Mouse (Mus musculus) gastrocnemius, adult 2 months (tissue): ENCODE results near the gene Ccdc172. TPM values are rescaled to one million over a fixed set of nuclear protein-coding genes. Genes with fewer than 3 reads are reported as not detected.

Experiments used
- DNase-seq: peaks from one replicate; pipeline ENCODE4 v3.0.0; 2022
- H3K27ac ChIP-seq: fragments of 200-600 bp; 2 replicates; pipeline ENCODE4 v1.8.1; 2022; ENCODE audit warnings: mild to moderate bottlenecking
- H3K4me3 ChIP-seq: fragments of 200-600 bp; 2 replicates; pipeline ENCODE4 v1.8.1; 2022; ENCODE audit warnings: mild to moderate bottlenecking, moderate library complexity
- CTCF ChIP-seq: fragments of 200-600 bp; IDR thresholded peaks from 2 replicates; pipeline ENCODE4 v1.8.1; 2022; ENCODE audit warnings: antibody characterized with exemption, mild to moderate bottlenecking, moderate library complexity
- intact Hi-C: fragments of 180-260 bp; cut with DNase I; formaldehyde crosslinking; loops from one replicate; pipeline ENCODE4 v1.15.1; 2025
- total RNA-seq, 2 experiments: library from RNA; stranded (reverse); gene quantifications; 2 replicates each; pipeline ENCODE4 v1.2.3; 2021

Ccdc172 gene
- total RNA-seq, 2 experiments from 2014 or later: not detected

DNA sequence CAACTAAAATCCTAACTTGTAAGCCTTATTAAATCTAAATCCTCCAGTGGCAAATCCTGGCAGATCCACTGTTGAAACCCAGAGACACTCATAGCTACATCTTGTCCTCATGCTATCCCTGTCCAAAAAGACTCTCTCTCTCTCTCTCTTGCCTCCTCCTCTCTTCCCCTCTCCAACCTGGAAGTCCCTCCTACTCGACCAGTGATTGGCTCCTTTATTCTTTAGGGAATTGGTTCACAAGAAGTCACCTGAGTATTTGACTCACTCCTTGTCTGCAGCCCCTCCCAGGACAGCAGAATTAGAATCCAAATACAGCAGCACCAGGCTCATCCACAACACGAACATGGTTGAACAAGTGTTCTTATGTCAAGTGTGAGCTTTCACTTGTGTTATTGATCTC, 74.3 kb downstream of the Ccdc172 start:
- intact Hi-C loops: no loop called here
- TF ChIP-seq CTCF: no peak
- DNase-seq: no peak
- Histone ChIP-seq H3K27ac (no peak overlapping the region), H3K4me3 (no peak overlapping the region)

DNA sequence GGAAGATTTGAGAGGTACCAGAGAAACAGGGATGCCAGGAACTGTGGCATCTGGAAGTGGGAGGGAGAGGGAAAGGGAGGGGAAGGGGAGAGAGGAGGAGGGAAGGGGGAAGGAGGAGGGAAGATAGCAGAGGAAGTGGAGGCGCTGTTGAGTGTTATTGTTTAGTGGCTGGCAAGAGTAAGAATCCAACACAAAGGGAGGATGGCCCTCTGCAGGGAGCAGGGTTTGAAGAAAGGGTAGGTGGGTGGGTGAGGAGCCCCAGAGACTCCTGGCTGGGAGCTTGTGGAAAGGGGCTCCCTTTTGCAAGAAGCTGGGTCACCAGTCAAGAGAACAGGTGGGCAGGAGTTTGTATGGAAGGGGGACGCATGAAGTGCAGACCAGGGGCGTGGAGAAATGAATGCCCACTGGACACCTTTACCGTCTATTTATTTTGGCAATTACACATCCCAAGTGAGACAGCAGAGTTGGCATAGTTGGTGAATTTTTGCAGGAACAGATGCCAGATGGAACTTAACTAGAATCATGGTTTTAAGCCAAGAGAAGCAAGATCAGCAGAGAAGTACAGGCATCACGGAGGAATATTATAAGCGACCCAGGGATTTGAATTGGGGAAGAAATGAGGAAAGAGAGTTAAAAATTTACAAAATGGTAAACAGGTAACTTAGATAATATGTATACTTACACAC, 78.6 kb downstream of the Ccdc172 start:
- DNase-seq: no peak
- no peak overlapping the region for H3K4me3 ChIP-seq
- intact Hi-C loops: no loop called here
- TF ChIP-seq CTCF: no peak
- no peak overlapping the region for H3K27ac ChIP-seq

DNA sequence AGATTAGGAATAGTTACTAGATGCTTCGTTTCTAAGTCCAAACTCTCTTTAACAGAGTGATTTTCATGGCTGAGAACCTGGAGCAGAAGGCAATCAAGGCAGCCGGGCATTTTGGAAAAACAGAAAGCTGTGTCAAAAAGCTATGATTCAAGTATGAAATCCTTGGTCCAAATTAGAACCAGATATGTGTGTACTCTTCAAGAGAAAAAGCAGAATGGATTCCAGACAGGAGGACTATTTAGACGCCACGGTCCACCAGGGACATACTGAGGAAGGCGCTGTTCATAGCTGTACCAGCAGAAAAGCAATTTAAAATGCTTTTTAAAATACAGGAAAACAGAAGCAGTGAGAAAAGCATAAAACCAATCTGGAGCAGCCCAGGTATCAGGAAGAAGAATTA, 88.6 kb downstream of the Ccdc172 start:
- intact Hi-C loops: no loop called here
- TF ChIP-seq CTCF: no peak
- H3K4me3 ChIP-seq: no peak overlapping the region
- no peak for DNase-seq
- H3K27ac ChIP-seq: no peak overlapping the region

Other genes starting within 250 kb of the Ccdc172 start
- gene Gfra1, start 56.1 kb upstream of the Ccdc172 start, total RNA-seq: 1 to 10 TPM; 3.0 to 4.0 TPM
- not detected for gene Pnlip, start 140.5 kb downstream of the Ccdc172 start, total RNA-seq
- not detected for gene Pnliprp1, start 216.9 kb downstream of the Ccdc172 start, total RNA-seq
- not detected for gene Pnliprp2, start 247.7 kb downstream of the Ccdc172 start, total RNA-seq